17 mouse cellular contexts compared by ENCODE assay signal in the genomic region with DNA sequence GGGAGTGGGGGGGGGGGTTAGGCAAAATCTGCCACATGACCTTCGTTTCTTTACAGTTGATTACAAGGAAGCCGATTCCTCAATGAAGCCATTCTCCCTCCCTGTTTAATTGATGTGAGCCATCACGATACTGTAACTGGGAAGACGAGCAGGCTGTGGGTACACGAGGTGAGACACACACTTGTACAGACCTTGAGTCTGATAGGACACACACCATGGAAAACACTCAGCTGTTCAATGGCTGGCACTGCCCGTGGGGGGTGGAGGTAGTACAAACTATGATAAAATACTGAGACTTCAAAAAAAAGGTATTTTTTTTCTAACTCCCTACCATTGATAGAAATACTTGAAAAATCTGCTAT.
DNase-seq lines count a peak whose midpoint lies in the region; ATAC-seq lines count a peak whose summit lies in the region.
"Had no signal": no experiment of that assay in that cellular context is flagged by ENCODE, and none has a peak within 500 bp of the region (broad histone marks: within the 10 kb centered on the region; RNA-seq: fewer than 3 reads in every experiment).

No protein-coding gene starts in this region.

- no peaks in the 10 kb centered on the region; the same call in 1 of the 2 replicates for H3K4me1 ChIP-seq in hindbrain, embryonic 12.5 days
- H3K4me1 ChIP-seq in hindbrain, embryonic 11.5 days (replicated peaks; ENCODE audit: control insufficient read depth, insufficient read depth, low read length): no peaks in the 10 kb centered on the region
- H3K4me1 ChIP-seq in limb, embryonic 15.5 days: peaks cover 4% of the 10 kb centered on the region
- H3K4me1 ChIP-seq: liver, embryonic 13.5 days had no signal

- 65% methylated on average over 6 of the region's 6 CpGs for WGBS in hindbrain, embryonic 12.5 days
- WGBS in hindbrain, embryonic 11.5 days: 75% methylated on average over 6 of the region's 6 CpGs
- WGBS in limb, embryonic 15.5 days: 53% methylated on average over 6 of the region's 6 CpGs

- no peak overlapping the region for H3K4me3 ChIP-seq in hindbrain, embryonic 12.5 days
- no peak overlapping the region for H3K4me3 ChIP-seq in hindbrain, embryonic 11.5 days (ENCODE audit: low read depth, low read length)
- no peak overlapping the region for H3K4me3 ChIP-seq in limb, embryonic 15.5 days
- H3K4me3 ChIP-seq: liver, embryonic 13.5 days had no signal

- H3K9me3 ChIP-seq in hindbrain, embryonic 12.5 days (replicated peaks): no peaks in the 10 kb centered on the region
- no peaks in the 10 kb centered on the region for H3K9me3 ChIP-seq in hindbrain, embryonic 11.5 days (ENCODE audit: control insufficient read depth, low read length)
- no peaks in the 10 kb centered on the region for H3K9me3 ChIP-seq in limb, embryonic 15.5 days
- H3K9me3 ChIP-seq: liver, embryonic 13.5 days had no signal

- H3K4me2 ChIP-seq in hindbrain, embryonic 12.5 days (replicated peaks): no peak overlapping the region
- no peak overlapping the region for H3K4me2 ChIP-seq in hindbrain, embryonic 11.5 days (replicated peaks; ENCODE audit: low read depth, low read length)
- peak overlapping the region; percentile 7; the same call in 1 of the 2 replicates for H3K4me2 ChIP-seq in limb, embryonic 15.5 days
- H3K4me2 ChIP-seq: liver, embryonic 13.5 days had no signal

- H3K27ac ChIP-seq in hindbrain, embryonic 12.5 days: no peak overlapping the region
- no peak overlapping the region for H3K27ac ChIP-seq in hindbrain, embryonic 11.5 days (ENCODE audit: low read depth, low read length)
- no peak overlapping the region for H3K27ac ChIP-seq in limb, embryonic 15.5 days
- H3K27ac ChIP-seq: liver, embryonic 13.5 days had no signal

- H3K27me3 ChIP-seq in hindbrain, embryonic 12.5 days: peaks cover 9% of the 10 kb centered on the region; the same call in 1 of the 2 replicates
- no peaks in the 10 kb centered on the region for H3K27me3 ChIP-seq in hindbrain, embryonic 11.5 days (ENCODE audit: control insufficient read depth, insufficient read depth, low read length)
- no peaks in the 10 kb centered on the region for H3K27me3 ChIP-seq in limb, embryonic 15.5 days
- H3K27me3 ChIP-seq: liver, embryonic 13.5 days; Patski had no signal

- H3K9ac ChIP-seq in hindbrain, embryonic 12.5 days: no peak overlapping the region
- no peak overlapping the region for H3K9ac ChIP-seq in hindbrain, embryonic 11.5 days (ENCODE audit: low read depth, low read length)
- no peak overlapping the region for H3K9ac ChIP-seq in limb, embryonic 15.5 days
- H3K9ac ChIP-seq: liver, embryonic 13.5 days had no signal

- no peaks in the 10 kb centered on the region for H3K36me3 ChIP-seq in hindbrain, embryonic 12.5 days
- H3K36me3 ChIP-seq in hindbrain, embryonic 11.5 days (ENCODE audit: control insufficient read depth, insufficient read depth, low read length): no peaks in the 10 kb centered on the region
- no peaks in the 10 kb centered on the region for H3K36me3 ChIP-seq in limb, embryonic 15.5 days
- H3K36me3 ChIP-seq: liver, embryonic 13.5 days had no signal

- peak; percentile 47 for ATAC-seq in hindbrain, embryonic 12.5 days (ENCODE audit: low FRiP score)
- ATAC-seq in hindbrain, embryonic 11.5 days (ENCODE audit: low FRiP score): no peak
- ATAC-seq in limb, embryonic 15.5 days (ENCODE audit: insufficient number of reproducible peaks, low FRiP score, low TSS enrichment, low read depth): no peak
- ATAC-seq: intestine, postnatal 0 days; Patski had no signal

- DNase-seq in hindbrain, embryonic 11.5 days (ENCODE audit: low spot score): no peak
- DNase-seq in right cerebral cortex, postnatal 4 days: peak; percentile 19
- no peak for DNase-seq in right cerebral cortex, adult 18-20 months
- no peak for DNase-seq in kidney, postnatal 10 days
- DNase-seq in urinary bladder, postnatal 4 days (ENCODE audit: low spot score in 2 of 2): no peak
- DNase-seq: adrenal gland, postnatal 36 days; B cell, adult 2 months; cerebellum, adult 9-11 months; heart, postnatal 10 days; kidney, postnatal 14 days; layer of hippocampus, adult 9-11 months; liver, embryonic 13.5 days; thymus, postnatal 36 days had no signal
